Mouse (Mus musculus): Measurements from ENCODE around the gene Slc22a29. TPM values are rescaled to one million over a fixed set of nuclear protein-coding genes. Genes with fewer than 3 reads are reported as not detected.

Slc22a29 gene
- polyA plus RNA-seq, 1 experiment from 2014 or later, result not detected

Other genes with a start within 250 kb of the Slc22a29 start
- gene Slc22a28, start 86.9 kb downstream of the Slc22a29 start, polyA plus RNA-seq (2015; fragmentation: Nextera tagmentation; extraction: Ambion mirVana), result not detected in 2 replicates
- gene Slc22a30, start 186.2 kb upstream of the Slc22a29 start, polyA plus RNA-seq (2015; fragmentation: Nextera tagmentation; extraction: Ambion mirVana), result not detected in 2 replicates

Data from heart, embryonic 16.5 days (tissue).